Mouse (Mus musculus) neutrophil, adult 5-6 weeks (primary cell): ENCODE data around the gene Slc16a1. TPM values are rescaled to one million over a fixed set of nuclear protein-coding genes. Genes with fewer than 3 reads are reported as not detected.

ENCODE experiments used
- ATAC-seq: fragments of 151-379, 151-347 bp; 2 replicates; pipeline ENCODE4 v1.8.0; 2017; ENCODE audit warnings: mild to moderate bottlenecking, moderate TSS enrichment; ENCODE audit not compliant: insufficient number of reproducible peaks, poor library complexity, low FRiP score, severe bottlenecking; ENCODE audit errors: extremely low read depth
- total RNA-seq: library from RNA; stranded (forward); fragments of 200-1000 nt; gene quantifications from 2 replicates; pipeline ENCODE4 v1.2.3, GENCODE M21; 2017

The Slc16a1 gene
- total RNA-seq, 1 experiment from 2014 or later = 6.5 TPM

DNA sequence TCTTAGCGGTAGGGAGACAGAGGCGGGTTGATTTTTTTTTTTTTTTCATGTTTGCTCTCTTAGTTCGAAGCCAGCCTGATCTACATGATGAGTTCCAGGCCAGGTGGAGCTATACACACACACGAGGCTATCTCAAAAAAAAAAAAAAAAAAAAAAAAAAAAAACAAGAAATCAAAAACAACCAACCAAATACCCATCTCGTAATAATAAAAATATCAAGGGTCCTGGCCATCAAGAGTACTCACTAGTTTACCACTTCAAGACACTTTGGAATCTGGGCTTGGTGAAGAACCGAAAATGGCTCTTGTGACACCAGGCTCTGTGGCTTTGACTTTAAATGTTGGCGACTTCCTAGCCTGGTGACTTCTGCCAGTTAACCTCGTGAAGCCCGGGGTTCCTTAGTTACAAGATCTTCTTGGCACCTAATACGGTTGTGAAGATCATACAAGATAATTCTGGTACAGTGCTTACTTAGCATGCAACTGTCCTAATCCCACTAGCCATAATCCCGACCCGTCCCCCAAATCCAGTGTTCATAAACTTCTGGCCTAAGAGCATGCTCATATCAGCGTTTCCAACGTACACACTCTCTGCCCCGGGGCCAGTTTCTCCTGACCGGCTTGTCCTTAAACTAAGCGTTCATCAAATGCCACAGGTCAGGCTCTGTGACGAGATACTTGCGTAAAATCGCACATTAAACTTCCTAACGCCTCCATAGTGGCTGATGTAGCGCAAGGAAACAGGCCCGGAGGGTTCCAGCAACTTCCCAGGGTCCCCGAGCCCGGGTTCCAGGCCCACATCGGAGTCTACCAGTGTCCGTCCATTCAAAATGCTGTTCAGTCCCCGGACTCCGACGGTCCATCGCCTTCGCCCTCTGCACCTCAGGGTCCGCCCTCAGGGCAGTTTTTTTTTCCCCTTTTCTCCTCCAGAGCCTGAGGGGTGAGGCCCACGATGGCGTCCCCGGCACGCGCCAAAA, 753 bp upstream of the Slc16a1 start:
- ATAC-seq = peak; percentile 18; the same call in 1 of the 2 replicates

DNA sequence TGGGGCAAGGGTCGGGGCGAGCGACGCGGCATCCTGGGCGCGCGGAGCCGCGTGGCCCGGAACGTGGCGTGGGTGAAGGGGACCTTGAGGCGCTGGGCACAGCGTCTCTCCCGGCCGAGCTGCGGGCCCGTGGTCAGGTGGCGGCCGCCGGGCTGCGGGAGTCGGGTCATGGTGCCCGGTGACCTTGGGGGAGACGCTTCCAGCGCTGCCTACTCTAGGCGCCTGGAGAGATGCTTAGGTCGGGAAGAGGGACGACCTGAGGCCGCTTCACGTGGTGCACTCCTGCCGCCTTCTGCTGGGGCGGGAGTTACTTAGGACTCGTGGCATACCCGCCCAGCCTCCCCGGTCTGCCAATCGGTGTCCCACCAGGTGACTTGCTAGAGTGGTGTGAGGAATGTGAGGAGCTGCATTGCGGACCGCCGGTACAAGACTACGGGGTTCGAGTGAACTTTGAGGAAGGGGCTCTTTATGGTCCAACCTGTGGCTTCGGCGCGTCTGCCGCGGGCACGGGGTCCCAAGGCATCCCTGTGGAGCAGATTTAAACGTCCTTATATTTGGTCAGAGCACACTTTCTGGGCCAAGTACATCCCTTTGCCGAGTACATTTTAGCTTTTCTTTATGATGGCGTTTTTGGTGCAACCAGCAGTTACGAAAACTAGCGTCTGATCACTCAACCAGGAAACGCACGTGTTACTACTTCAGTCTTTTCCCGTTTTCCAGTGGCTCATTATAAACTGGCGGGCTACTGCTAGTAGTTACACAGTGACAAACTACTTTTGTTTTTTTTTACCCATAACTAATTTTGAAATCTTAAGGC, 672 bp downstream of the Slc16a1 start:
- ATAC-seq = peak; percentile 10; the same call in 1 of the 2 replicates

DNA sequence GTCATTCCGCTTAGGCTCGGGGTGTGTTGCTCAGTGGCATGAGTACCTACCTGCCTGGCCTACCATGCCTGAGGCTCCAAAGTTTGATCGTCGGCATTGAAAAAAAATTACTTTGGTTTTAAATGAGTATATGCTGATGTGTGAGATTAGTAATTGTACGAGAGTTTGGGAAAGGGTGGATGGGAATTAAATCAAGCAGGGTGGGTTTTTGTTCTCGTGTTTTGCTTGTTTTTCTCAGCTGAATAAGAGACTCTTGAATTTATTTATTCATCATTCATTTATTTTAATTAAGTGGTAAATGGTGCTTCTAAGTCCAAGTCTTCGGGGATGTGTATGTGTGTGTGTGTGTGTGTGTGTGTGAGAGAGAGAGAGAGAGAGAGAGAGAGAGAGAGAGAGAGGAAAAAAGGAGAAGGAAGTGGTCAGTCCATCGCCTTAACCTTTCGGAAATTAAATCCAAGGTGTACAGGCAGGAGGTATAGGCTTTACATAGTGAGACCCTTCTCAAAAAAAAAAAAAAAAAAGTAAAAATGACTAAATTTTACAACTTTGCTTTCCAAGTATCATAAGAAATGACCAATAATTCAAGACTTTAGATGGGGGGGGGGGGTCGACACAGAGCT, 1.4 kb downstream of the Slc16a1 start:
- ATAC-seq = no peak

DNA sequence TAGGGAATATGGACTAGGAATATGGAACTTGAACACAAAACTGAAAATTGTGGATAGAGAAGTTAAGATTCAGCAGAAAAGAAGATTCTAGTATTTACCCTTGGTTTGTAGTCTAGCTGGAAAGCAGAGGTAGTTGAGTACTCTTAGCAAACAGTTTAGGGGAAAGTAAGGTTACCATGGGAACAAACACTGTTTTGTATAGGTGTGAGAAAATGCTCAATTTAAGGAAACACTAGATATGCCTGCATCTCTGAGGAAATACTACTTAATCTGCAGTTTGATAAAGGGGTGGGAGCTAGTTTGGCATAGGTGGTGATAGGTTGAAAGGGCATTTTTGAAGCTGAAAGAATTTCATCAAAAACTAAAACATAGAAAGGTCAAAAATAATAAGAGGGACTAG, 2.4 kb downstream of the Slc16a1 start:
- ATAC-seq = no peak

DNA sequence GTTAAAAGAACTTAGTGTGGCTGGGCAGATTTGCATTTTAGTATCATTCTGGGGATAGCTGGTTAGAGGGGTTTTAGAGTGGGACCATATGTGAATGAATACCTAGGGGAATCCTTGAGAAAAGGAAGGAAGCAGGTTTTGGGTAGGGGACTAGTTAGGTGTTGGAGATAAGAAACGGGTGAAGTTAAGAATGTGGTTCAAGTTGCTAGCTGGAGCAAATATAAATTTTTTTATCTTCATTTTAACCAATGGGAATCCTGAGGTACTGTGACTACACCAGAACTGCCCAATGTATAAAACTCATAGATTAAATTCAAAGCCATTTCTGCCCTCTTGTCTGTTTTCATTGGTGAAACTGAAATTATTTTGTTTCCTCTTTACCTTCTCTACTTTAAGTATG, 2.8 kb downstream of the Slc16a1 start:
- no peak for ATAC-seq

DNA sequence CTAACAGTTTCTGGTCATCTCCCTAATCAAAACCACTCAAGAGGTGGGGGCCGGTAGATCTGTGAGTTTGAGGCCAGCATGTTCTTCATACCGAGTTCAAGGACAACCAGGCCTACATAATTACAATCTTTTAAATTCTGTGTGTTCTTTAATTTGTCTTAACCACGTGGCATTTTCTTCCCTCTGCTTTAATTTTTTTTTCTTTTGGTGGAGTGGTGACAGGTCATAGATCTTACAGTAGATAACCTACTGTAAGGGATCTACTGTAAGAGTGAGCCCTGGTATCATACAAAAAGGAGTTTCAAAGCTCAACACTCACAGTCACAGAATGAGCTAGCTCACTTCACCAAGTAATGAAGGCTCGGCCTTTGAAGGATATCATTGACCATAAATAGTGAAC, 4.6 kb downstream of the Slc16a1 start:
- ATAC-seq = no peak

DNA sequence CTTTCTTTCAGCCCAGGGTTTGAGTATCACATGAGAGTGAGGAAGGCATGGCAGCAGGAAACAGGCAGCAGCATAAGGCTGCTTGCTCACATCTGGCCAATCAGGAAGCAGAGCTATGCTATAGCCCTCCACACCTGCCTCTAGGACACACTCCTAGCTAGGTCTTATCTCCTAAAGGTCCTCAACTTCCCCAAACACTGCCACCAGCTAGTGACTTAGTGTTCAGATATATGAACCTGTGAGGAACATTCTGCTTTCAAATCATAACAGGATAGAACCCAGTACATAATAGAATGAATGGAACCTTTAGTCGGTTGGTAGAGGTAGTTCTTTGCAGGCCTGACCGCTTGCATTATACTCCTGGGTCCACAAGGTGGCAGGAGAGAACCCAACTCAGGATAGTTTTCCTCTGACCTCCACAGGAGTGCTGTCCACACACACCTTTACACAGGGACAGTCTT, 5.4 kb downstream of the Slc16a1 start:
- ATAC-seq = peak; percentile 89

DNA sequence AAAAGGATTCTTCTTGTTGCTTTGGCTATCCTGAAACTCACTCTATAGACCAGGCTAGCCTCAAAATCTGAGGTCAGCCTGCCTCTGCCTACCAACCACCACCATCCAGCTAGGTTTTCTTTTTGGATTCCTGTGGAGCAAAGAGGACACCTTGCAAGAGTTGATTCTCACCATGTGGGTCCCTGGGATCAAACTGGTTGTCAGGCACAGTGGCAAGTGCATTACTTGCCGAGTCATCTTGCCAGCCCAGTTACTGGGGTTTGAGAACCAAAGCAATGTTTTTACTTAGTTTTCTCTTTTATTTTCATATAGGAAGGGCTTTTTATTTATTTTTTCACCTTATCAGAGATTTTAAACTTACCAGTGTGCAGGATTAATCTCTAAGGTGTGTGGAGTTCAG, 5.9 kb downstream of the Slc16a1 start:
- no peak for ATAC-seq

DNA sequence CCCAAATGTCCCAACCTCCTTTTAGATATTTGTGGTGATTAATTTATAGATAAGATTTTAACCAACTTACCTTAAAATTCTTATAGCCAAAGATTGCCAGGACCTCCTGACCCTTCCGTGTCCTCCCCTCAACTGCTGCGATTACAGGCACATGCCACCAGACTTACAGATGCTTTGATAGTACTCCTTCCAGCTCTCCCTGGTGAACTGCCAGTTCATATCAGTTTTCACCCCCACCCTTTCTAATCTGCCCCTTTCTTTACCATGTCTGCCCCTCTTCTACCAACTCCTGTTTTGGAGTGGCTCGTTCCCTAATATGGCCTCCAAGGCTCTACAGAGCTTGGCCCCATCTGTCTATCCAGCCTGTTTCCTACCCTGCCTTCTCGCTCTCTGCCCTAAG, 15.8 kb downstream of the Slc16a1 start:
- no peak for ATAC-seq

DNA sequence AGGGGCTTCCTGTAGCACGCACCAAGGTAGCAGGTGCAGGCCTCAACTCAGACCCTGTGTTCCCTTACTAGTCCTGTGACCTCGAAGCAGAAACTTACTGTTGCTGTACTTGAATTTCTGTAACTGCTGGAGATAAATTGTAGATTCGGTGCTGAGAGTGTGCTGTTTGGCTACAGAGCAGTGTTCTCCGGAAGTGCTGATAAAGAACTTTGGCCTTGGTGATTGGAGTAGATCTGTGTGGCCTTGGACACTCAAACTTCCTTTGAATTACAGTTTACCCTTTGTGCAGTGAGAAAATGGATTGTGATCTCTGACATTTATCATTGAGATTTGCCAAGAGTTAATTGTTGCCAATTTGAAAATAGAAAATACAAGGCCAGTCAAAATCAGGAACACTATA, 16.5 kb downstream of the Slc16a1 start:
- no peak for ATAC-seq

DNA sequence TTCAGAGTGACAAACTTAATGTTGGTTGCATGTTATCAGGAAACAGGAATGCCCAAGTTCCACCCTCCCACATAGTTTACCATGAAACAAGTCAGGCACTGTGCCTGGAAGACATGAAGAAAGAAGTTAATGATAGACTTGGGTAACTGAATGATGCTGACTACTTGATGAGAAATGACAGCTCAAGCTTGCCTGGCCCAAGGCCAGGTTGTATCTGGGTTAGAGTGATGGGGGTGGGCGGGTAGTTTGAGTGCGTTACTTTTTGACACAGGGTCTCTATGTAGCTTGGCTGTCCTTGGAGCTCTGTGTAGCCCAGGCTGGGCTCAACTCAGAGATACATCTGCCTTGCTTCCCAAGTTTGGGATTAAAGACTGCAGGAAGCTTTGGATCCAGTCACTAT, 20.2 kb downstream of the Slc16a1 start:
- no peak for ATAC-seq

DNA sequence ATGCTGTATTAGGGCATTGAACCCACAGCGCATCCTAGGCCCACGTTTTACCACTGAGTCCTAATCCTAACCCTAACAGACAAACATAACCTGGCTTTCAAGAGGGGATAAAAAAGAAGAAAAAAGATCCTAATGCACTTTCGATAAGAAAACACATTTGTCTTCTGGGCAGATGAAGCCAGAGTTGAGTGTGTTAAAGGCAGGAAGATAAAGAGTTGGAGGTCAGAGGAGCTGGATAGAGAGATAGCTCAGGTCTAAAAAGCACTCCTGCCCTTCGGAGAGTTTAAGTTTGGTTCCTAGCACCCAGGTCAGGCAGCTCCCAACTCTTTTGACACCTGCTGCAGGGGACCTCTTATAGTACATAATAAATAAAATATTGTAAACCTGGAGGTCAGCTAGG, 21.3 kb downstream of the Slc16a1 start:
- no peak for ATAC-seq

DNA sequence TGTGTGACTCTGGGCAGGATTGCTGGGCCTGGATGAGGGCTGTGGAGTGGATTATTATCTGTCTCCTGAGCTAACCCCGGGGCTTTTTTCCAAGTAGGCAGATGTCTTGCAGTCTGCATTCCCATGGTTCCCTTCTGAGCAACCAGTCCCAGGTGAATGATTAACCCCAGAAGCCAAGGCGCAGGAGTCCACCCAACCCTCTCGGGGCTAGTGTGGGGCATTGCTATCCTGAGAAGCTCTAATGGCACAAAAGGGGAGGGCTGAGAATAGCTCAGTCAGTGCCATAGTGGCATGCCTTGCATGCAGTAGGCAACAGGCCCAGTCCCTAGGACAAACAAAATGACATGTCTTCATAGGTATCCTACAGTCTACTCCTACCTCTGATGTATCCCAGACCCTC, 22.1 kb downstream of the Slc16a1 start:
- ATAC-seq = no peak

DNA sequence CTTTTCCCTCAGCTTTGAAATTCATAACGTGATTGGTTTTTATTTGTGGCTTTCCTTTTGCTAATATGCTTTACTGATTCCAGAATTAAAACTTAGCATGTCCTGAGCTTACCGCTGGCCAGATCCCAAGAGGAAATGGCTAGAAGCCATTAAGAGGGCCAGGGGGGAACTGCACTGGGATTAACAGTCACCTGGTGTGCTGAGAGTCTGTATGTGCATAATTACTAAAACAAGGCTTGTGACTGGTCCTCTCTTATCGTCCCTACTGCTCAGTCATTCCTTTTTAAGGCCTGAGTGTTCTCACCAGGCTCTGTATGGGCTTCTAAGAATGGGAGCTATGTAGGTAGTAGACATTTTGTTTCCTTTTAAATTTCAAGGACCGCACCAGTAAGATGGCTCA, 23.5 kb downstream of the Slc16a1 start:
- no peak for ATAC-seq

DNA sequence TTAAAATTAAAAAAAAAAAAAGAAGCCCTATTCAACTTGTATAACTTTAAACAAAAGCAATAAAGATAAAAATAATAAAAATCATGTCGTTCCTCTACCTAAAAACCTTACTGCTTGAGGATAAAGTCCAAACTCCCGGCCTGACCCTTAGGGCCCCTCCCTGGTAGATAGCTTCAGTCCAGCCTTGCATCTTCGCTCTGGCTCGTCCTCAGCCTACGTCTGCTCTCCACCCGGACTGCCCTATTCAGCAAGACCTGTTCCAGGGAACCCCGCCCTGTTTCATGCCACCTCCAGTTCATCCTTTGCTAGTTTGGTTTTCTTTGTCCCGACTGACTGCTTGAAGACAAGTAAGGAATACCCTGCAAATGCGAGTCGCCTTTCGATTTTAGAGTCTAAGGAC, 24.5 kb downstream of the Slc16a1 start:
- ATAC-seq = no peak

DNA sequence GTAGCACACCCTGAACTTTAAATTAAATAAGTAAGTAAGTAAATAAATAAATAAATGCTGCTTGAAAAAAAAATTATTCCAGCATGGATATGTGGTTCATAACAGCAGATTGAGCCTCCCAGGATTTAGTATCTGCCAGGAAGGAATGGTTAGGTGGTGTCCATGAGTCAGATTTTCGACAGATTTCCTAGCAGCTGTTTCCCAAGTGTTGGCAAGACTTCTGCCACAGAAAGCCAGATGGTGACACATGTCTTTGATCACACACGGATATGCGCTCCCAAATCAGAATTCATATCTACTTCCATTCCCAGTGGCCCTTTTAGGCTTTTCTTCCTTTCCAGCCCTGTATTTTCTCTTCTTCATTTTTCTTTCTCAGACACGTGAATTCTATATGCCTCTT, 28.5 kb downstream of the Slc16a1 start:
- no peak for ATAC-seq

DNA sequence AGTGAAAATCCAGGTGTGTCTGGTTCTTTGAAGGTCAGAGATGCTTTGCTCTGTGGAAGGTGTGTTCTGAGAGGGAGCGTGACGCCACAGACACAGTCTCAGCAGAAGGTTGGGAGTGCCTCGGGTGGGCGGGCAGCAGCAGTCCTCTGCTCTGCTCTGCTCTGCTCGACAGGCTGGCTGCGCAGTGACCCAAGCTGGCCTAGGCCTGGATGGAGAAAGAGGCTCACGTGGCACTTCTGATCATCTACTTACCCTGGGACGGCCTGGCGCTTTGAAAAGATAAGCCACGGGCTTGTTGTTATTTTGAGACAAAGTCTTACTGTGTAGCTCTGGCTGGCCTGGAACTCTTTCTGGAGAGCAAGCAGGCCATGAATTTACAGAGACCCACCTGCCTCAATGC, 29.0 kb downstream of the Slc16a1 start:
- no peak for ATAC-seq

DNA sequence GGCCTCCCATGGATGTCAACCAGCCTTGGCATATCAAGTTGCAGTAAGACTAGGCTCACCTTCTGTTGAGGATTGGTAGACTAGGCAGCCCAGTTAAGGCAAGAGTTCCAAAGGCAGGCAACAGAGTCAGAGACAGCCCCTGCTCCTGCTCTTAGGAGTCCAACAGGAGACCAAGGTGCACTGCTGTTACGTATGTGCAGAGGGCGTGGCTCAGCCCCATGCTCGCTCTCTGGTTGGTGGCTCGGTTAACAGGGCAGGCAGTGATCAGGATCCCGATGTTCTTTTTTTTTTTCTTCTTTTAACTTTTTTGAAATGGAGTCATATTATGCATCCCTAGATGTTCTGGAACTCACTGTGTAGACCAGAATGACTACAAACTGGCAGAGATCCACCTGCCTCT, 30.5 kb downstream of the Slc16a1 start:
- no peak for ATAC-seq

DNA sequence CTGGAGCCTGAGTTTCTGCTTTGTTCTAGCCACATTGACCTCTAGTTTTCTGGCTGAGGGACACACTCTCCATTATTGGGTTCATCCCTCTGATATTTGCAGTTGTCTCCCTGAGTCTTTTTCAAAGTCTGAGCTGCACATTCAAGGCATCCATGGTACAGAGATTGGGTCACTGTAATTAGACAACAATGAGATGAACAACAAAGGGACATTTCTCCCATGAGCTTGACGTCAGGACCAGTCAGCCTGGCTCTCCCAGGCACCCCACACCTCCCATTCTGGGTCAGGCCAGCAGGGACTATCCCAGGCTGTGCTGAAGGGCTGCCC, 31.4 kb downstream of the Slc16a1 start:
- ATAC-seq = no peak
